8 mouse cellular contexts compared by ENCODE assay signal in genomic region chr19:45659738-45660502, GRCm38 (mm10). TPM values are rescaled to one million over a fixed set of nuclear protein-coding genes. Genes with fewer than 3 reads are reported as not detected.
DNase-seq lines count a peak whose midpoint lies in the region; ATAC-seq lines count a peak whose summit lies in the region.

Gene Fbxw4 (minus strand): TSS chr19:45660312.

- H3K27ac ChIP-seq in macrophage: peak within 1 kb of the TSS; percentile 40

- peak; percentile 84 to 94 for DNase-seq in adrenal gland, adult (ENCODE audit: inconsistent age in 2 of 2, low spot score in 1 of 2)
- peak; percentile 76 for DNase-seq in embryo, embryonic 10 days (ENCODE audit: low spot score)
- peak; percentile 69 for DNase-seq in gastrocnemius, postnatal 25 days
- peak; percentile 21 to 59 for DNase-seq in left cerebral cortex, adult 8-10 months (ENCODE audit: low spot score in 2 of 2)
- DNase-seq in right cerebral cortex, adult 18-20 months: peak; percentile 47
- DNase-seq in urinary bladder, postnatal 25 days (ENCODE audit: low spot score): peak; percentile 65

- ATAC-seq in inflammation-experienced regulatory T-cells, adult 6 months: peak; percentile 78

- peaks cover 45% of the 10 kb centered on the region for H3K79me2 ChIP-seq in macrophage (ENCODE audit: inconsistent target)

- WGBS in macrophage (ENCODE audit: missing documents): under 1% methylated on average over 93 of the region's 94 CpGs

- peak within 1 kb of the TSS; percentile 48 for H3K4me3 ChIP-seq in macrophage (ENCODE audit: inconsistent target)

- H3K36me3 ChIP-seq in macrophage (ENCODE audit: inconsistent target): no peaks in the 10 kb centered on the region

RNA-seq across cellular contexts. Expression of gene Fbxw4, which starts in this region (rescaled TPM):
- 10 to 100 TPM; 20.4 to 23.7 TPM for total RNA-seq in gastrocnemius, postnatal 25 days (2021)
- 10 to 100 TPM in 2 of 3 experiments, 1 to 10 TPM in 1; 6.0 to 14.9 (median 14.4) TPM for polyA plus RNA-seq in inflammation-experienced regulatory T-cells, adult 6 months (2017; shearing (Covaris generic))
- total RNA-seq in left cerebral cortex, adult 8-10 months (2022): 10 to 100 TPM; 38.2 to 42.3 (median 39.7) TPM
- 100 to 1,000 TPM in 3 of 26 experiments, 10 to 100 TPM in 23; 20.5 to 114 (median 83.3) TPM for total RNA-seq in macrophage (2018; cell fraction: chromatin; rRNA removed)
- total RNA-seq in macrophage (2018; cell fraction: cytosol; rRNA removed): 10 to 100 TPM; 23.9 to 56.7 (median 42.6) TPM
- total RNA-seq in macrophage (2018; cell fraction: nucleus; rRNA removed): 10 to 100 TPM; 19.8 to 71.1 (median 51.0) TPM
- 18.7 to 53.4 TPM (median 32.9 TPM) in 3 replicates for polyA plus RNA-seq in macrophage (2018)

Comparison
In these comparisons a context has a peak if more than half of its experiments do, and no peak if none do; other contexts are left out.
1. Peak in every context shown above with its lines: DNase-seq, ATAC-seq, H3K4me3 ChIP-seq and H3K27ac ChIP-seq.